Mouse (Mus musculus): Measurements from ENCODE around the gene Spata21.
A peak's percentile ranks its signal among the peaks of the same experiment; 100 is the strongest.
"Not testable (repeated sequence)": the region's sequence is repeated elsewhere in the genome, so short reads cannot be mapped to it uniquely, and the experiment has no call there.

Spata21 gene

DNA sequence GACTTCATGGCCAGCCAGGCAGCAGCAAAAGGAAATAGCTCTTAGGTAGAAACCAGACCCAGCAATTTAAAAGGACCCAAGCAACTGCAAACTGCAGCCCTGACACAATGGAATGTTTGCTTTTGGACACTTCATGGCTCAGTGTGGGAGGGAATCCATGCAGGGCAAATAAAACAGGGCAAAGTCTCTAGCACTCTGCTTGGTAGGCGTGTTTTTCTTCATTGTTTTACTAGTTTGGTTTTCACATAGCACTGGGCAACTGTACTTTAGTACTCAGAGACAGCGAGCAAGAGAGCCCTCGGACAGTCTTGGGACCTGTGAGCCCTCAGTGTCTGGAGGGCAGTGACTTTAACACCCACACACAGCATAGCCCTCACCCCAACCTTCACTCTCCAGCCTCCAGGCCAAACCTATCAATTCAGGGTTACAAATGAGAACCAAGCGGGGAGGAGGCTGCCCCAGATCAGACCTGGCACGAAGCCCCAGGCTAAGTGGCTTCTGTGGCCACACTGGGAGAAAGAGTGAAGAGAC is 43.5 kb downstream of the Spata21 start:
- no peak for DNase-seq

DNA sequence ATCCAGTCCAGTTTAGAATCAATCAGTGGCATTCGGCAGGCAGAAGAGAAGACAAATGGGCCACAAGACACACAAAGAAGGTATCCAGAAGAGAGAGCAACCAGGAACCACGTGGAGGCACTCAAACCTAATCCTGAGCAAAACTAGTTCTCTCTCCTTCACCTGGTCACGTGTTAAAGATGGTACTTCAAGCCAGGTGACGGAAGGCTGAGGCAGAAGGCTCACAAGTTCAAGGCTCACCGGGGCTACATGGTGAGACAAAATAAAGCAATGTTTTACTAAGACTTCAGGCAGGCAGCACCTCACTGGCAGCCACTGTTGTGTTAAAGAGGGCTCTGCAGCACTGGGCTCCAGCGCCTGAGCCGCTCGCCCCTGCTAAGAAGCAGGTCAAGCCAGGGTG is 44.1 kb downstream of the Spata21 start:
- DNase-seq: no peak

DNA sequence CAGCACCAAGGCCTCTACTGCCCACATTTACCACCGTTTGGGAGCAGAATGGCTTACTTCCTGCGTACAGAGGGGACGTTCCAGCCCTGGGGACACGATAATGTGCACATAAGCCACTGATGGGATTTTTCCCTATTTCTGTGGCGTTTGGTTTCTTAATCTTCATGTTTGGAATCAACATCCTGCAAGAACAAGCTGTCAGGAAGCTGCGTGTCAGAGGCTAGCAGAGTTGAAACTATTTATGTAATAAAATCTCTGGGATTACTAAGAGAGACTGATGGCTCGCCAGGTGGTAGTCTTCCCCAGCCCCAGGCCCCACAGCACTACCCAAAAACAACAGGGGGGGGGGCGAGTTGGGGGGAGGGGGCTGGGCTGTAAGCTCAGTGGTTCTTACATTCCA is 45.1 kb downstream of the Spata21 start:
- no peak for DNase-seq

DNA sequence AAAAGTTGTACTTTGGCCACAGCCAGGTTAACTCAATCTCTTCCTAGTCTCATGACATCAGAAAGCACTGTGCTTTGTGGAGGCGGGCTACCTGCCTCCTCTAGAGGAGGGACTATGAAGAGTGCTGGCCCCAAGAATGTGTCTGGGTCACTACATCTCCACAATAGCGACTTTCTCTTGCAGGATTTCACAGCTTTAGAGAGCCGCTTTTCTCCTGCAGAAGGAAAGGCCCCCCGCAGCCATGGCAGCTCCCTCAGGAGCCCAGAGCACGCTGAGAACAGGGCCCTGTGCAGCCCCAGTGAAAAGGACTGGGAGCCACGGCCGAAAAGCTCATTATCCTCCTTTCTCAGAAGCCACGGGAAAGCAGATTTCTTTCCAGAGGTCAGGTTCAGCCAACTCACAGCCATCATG is 45.9 kb downstream of the Spata21 start:
- no peak for DNase-seq

DNA sequence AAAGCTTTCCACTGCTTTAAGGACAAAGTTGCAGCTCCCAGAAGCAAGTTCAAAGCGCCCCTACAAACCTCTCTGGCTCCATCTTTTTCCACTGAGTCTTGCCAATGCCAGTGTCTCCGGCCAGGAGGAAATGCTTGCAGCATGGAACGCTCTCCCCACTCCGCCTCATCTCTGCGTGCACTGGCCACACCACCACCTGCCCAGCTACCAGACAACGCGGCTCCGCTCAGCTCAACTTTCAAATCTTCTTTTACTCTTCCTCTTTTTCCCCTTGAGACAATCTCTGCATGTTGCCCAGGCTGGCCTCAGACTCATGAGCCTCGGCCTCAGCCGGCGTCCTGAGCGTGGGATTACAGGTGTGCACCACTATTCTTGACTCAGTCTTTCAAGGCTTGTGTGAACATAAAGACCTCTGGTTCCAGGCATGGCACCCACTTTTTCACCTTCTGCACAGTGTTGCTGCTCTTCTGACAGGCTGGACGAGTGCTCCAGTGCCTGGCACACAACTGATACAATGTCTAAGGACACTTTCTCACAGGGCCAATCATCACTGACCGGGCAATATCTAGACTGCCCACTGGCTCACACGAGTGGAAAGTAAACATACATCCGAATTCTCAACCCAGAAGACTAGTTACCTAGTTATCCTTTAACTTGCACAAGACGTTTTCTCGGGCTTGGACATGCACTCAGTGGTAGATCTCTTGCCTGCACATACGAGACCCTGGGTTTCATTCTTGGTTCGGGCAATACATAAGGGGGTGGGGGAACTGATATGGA is 46.8 kb downstream of the Spata21 start:
- DNase-seq: no peak

DNA sequence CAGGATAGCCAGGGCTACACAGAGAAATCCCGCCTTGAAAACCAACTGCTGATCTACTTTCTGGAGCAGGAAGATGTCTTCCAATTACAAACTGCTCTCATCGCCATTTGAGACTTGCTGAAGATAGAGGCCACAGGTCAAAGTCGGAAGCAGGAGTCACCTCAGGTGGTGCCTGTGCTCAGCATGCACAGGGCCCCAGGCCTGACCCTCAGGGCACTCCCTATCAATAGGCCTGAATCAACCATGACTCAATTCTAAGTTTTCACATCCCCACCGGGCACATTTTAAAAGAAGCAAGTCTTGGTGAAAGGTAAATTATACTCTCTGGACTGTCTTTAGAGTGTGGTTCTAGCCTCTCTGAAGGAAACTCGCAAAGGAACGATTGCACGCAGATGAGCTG is 48.0 kb downstream of the Spata21 start:
- no peak for DNase-seq

DNA sequence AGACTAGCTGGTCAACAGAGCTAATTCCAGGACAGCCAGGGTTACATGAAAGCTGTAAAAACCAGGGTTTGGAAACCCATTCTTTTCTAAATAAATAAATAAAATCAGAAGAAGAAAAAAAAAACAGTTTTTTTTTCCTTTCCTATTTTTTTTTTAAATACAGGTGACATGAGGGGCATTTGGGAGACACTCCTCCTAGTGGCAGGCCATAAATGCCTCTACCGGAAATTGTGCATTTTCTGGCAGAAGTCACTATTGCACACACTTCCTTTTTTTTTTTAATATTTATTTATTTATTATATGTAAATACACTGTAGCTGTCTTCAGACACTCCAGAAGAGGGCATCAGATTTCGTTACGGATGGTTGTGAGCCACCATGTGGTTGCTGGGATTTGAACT is 49.6 kb downstream of the Spata21 start:
- DNase-seq: not testable (repeated sequence)

DNA sequence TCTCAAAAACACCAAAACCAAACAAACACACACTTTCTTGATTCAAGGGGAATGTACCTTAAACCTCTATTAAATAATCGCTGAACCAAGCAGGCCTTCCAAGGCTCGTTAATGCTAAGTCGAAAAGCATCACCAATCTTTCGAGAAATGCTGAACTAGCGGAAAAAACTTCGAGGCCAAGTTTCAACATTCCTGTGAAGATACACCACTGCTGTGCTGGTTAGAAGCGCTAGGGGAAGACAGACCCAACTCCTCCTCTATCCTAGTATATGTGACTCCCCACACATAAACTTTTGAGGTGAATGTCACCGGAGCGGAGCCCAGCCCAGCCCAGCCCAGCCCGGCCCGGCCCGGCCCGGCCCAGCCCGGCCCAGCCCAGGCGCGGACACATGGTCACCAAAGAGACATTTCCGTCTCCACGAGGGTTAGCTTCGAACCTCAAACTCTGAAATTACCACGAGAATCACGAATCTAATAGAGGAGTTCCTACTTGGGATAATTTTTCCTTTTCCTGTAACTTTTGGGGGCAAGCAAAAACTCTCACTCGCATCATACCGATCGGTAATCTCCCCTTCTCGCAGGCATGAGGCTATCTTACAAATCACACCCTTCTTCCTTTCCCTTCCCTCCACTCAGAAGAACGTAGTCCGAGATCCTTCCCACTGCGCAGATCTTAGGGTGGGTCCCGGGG is 50.4 kb downstream of the Spata21 start:
- DNase-seq: no peak

DNA sequence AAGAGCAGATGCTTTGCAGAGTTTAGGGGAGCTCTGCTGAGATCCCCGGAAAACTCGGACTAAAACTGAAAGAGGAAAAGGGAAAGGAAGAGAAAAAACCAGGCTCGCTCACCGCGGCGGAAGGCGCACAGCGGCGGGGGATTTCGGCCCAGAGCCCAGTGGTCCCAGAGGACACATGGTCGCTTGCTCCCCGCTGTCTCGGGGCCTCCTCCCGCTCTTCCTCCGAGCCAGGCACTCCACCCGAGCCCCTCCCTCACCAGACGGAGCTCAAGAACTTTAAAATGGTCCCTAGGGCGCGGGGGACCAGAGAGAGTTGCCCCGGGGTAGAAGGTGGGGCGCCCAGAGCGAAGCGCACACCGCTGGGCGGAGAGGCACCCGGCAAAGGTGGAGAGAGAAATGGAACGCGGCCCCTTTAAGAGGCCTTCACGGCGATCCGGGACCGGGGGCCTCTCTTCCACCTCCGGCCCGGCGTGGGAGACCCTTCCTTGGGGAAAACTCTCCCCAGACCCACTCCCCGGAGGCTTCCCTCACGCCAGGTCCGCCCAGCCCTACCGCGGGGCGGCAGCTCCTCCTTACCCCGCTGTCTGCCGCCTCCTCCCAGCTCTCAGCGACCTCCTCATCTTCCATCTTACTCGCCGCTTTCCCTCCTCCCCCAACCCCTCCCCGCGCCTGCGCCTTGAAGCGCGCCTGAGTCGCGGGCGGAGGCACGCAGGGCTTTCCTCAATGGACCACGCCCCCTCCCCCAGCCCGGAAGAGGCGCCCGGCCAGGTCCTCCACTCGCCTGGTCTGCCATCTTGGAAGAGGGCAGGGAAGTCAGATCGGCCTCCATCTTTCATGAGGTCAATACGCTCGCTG is 51.2 kb downstream of the Spata21 start, which contains the start of gene Szrd1:
Gene Szrd1, minus strand, starts transcription at position 660 of the 855 bp plus-strand sequence.
- DNase-seq: peak; percentile 99

DNA sequence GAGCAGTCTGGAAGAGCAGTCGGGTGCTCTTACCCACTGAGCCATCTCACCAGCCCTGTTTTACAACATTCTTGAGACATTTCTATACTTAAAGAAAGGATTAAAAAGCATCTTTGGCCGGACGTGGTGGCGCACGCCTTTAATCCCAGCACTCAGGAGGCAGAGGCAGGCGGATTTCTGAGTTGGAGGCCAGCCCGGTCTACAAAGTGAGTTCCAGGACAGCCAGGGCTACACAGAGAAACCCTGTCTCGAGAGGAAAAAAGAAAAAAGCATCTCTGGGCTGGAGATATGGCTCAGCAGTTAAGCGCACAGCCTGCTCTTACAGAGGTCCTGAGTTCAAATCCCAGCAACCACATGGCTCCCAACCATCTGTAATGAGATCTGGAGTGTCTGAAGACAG is 52.2 kb downstream of the Spata21 start:
- DNase-seq: not testable (repeated sequence)

DNA sequence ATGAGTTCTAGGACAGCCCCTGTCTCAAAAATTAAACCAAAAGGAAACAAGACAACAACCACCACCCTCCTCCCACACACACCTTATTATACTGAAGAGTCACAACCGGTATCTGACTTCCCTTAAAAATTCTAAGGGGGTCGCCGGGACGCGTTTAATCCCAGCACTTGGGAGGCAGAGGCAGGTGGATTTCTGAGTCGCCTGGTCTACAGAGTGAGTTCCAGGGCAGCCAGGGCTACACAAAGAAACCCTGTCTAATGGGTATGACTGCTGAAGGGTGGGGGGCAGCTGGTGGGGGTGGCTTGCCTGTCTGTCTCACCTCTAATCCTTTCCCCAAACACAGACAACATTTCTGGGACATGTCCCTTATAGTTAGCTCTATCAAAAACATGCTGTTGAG is 52.8 kb downstream of the Spata21 start:
- DNase-seq: no peak

DNA sequence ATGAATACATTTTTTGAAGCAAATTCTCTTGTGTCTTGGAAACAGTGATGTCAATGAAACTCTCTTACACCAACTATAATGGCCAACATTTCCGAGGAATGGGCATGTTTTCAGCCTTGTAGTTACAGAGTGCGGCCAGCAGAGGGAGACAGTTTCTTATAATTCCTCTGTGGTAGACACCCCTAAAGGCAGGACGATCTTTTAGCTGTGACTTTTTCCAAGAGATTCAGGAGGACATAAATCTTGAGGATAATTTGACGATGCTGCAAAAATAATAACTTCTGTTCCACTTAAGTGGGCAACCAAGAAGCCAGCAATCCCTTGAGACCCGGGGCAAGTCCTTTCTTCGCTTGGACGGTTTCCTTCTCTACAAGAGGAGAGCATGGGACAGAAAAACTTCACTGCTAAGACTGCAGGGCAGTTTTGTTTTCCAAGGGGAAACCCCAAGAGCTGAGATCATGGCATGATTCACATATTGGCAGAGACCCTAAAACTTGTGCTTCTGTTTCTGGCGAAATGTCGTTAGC is 54.2 kb downstream of the Spata21 start:
- peak; percentile 62 for DNase-seq

DNA sequence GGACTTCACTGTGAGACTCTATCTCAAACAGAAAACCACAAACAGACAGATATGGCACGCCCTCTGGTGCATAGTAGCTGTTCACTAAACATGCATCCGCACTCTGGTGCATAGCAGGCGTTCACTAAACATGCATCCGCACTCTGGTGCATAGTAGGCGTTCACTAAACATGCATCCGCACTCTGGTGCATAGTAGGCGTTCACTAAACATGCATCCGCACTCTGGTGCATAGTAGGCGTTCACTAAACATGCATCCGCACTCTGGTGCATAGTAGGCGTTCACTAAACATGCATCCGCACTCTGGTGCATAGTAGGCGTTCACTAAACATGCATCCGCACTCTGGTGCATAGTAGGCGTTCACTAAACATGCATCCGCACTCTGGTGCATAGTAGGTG is 57.0 kb downstream of the Spata21 start:
- not testable (repeated sequence) for DNase-seq

DNA sequence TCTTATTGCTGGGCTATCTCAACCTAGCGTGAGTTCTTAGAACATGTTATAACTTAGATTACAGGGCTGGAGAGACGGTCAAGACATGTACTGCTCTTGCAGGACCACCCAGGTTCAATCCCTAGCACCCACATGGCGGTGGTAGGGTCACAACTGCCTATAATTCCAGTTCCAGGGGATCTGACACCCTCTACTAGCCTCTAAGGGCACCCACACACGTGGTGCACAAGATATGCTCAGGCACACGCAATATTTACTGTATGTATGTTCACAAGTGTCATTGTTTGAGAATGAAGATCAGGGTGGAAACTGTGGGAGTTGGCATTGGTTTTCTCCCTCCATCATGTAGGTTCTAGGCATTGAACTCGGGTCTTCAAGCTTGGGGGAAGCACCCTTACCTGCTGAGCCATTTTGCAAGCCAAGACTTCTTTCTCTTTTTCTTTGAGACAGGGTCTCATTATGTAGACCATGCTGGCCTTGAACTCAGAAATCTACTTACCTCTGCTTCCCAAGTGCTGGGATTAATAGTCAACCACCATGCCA is 58.4 kb downstream of the Spata21 start:
- DNase-seq: no peak

DNA sequence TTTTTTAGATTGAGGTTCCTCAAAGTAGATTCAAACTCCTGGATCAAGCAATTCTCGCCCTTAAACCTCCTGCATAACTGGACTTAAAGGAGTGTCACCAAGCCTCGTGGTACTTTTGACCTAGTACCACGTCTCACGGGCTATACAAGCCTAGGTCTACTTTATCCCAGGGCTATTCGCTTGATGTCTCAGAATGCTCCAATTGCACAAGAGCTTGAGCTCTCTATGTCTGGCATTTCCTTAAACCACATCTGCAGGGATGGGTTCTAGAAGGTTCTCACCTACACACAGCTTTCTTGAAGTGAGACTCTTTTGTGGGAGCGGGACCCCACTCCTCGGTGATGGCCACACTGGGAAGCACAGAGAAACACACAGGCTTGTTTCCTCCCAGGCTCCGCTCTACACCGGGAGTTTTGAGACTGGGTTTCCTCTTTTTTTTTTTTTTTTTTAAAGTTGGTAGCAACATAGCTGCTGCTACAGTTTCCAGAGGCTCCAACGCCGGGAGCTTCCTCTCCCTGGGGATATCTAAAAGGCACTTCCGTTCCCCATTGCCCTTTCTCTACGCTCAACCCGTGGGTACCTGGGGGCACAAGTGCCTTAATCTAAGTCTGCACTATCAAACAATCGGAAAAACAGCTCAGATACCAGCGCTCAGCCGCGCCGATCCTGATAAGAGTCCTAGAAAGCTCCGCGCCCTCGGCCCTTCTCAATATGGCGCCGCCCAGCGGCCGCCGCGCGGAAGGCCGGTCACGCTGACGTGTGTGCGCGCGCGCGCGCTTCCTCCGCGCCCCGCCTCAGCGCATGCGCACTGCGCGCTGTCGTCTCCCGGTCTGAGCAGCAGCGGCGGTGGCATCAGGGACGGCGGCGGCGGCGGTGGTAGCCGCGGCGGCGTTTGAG is 59.2 kb downstream of the Spata21 start, which contains the start of gene Fbxo42:
Gene Fbxo42, plus strand, starts transcription at position 802 of the 897 bp plus-strand sequence.
- DNase-seq: peak; percentile 94

DNA sequence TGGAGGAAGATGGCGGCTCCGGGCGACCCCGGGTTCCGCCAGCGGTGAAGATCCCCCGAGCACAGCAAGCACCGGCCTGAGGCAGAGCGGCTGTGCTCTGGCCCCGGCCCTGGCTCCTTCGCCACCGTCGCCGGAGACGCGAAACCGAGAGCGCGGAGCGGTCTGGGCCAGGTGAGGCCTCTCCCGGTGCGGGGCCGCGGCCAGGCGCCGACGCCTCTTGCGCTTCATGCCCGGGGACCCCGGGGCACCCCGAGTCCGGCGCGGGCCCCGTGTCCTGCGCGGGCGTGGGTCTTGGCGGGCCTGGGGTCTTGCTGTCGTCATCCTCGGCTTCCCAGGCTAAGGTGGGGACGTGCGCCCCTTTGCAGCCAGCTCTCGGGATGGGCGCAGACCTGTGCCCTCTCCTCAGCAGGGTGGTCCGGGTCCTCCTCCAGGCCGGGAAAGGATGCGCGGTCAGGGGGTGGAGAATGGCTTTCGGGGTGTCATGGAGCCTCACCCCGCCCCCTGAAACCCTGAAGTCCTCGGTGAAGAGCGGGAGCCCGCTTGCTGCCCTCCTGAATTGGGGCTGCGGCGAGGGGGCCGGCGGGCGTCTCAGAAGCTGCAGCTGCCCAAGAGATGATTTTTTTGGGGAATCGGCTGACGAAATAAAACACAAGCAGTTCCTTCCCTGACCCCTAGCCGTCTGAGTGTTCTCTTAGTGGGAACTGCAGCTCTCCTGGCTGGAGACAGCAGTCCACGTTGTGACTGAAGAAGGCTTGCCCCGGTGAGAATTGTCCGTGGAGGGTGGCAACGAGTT is 60.1 kb downstream of the Spata21 start:
- DNase-seq: no peak

DNA sequence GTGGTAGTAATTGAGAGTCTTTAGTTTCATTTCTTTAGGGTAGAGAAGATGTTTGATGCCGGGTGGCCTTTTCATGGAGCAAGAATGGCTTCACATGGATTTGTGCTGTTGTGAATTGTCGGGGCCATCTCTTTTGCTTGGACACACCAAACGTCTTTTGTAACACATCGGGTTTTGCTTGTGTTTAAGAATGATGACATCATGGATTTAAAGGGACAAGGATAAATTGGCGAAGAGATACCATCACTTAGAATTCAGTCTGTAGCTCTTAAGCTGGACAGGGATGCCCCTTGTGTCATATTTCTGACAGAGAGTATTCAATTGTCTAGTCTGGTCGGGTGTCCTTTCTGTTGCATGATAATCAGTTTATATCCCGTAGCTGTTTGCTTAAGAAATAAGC is 61.0 kb downstream of the Spata21 start:
- DNase-seq: no peak

DNA sequence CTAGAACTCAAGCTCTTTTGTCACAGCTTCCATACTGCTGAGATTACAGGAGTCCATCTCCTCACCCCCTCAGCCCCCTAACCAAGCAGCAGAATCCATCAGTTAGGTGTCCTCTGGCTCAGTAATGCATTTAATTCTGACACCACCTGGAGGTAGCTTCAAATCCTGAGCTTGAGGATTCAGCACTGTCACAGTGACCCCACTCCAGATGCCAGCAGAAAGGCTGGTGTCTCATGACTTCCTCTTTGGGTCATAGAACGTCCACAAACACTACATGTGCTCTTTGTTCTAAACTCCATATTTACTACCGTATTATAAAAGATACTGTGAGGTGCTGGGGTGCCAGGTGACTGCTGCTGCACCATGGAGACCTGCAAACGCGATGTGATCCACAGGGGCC is 69.4 kb downstream of the Spata21 start:
- DNase-seq: no peak

DNA sequence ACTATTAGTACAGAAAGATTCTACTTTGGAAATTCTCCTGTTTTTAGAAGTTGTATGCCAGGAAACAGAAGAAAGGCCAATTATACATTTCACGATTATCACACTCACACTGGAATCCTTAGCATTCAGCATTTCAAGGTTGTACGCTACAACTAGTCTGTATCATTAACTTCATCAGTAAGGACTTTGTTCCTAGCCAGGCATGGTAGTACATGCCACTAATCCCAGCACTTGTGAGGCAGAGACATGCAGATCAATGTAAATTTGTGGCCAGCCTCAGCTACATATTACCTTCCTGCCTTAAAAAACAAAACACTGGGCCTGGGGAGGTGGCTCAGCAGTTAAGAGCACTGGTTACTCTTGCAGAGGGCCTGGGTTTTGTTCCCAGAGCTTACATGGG is 70.5 kb downstream of the Spata21 start:
- no peak for DNase-seq

DNA sequence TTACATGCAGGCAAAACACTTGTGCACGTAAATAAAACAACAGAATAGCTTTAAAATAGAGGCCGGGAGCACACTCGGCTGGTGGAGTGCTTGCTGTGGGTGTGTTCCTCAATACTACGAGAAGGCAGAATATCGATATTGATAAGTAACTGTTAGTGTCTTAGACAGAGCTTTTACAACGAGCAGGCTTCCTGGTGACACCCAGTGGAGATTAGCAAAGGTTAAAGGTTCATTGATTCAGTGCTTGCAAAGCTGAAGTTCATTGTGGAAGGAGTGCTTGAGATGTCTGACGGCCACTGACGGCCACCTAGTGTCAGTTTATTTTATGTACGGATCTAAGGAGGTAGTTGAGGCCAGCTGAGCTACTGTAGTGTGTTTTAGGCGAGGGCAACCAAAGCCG is 71.0 kb downstream of the Spata21 start:
- DNase-seq: no peak

DNA sequence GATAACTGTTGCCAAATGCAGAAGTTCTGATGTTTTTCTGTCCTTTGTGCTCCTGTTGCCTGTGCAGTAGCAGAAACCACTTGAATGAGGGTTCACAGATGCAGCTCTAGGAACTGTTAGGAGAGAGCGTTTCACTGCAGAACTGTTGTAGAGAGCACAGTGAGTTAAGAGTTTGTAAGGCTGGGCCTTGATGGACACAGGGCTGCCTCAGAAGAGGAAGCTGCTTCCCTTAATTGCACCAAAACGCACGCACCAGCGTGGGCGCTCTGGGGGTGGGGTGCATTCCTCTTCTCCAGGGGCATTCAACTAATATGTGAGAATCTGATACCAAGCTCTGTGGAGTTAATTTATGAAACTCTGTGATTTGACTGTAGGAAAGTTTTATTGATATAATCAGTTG is 71.5 kb downstream of the Spata21 start:
- no peak for DNase-seq
